Mouse (Mus musculus): ENCODE data around the gene Crybb3.

The Crybb3 gene

GRCm38 (mm10) chr5:113081439-113081838 is at the start of gene Crybb3:
TSS of gene Crybb3 (minus strand) at chr5:113081584.
- DNase-seq: peak; percentile 94 to 96

DNA sequence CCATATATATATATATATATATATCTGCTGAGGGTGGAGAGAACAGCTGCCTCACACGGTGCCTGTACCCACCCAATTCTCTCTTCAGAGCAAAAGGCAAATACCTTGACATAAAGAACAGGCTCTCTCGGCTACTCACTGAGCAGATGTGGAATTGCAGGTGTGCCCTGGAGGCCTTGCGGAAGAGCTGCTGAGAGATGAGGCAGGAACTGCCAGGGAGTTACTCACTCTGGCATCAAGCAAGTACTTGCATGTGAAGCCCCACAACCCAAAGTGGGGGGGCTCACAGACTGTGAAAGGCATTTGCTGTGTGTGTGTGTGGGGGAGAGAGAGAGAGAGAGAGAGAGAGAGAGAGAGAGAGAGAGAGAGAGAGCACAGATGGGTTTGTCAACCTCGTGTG is 47.0 kb upstream of the Crybb3 start:
- DNase-seq: no peak

DNA sequence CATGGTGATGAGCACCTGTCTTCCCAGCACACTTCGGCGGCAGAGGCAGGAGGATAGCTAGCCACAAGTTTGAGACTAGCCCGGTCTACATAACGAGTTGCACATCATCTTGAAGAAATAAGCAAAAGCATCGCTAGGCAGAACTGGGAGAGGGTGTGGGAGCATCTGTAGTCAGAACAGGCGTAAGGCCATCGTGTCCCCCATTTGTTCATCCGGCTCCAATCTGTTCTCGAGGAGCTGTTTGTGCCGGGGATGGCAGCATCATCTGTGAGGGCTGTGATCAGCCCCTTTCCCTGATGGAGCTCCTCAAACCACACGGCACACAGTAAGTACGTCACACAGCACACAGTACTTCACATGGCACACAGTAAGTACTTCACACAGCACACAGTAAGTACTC is 45.1 kb upstream of the Crybb3 start:
- no peak for DNase-seq

DNA sequence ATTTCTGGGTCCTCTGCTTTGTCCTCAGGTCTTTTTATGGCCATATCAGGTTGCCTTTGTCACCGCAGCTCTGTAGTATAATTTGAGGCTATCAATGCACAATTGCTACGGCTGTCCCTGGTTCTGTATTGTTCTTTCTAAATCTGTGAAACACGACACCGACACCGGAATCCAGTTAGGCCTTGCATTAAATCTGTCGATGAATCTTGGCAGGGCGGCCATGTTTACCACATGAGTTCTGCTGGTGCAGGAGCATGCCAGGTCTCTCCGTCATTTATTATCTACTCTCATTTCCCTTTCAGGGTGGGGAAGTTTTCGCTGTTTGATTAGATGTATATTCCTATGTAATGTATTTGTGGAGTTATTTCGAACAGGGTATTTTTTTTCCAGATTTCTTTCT is 42.3 kb upstream of the Crybb3 start:
- DNase-seq: no peak

DNA sequence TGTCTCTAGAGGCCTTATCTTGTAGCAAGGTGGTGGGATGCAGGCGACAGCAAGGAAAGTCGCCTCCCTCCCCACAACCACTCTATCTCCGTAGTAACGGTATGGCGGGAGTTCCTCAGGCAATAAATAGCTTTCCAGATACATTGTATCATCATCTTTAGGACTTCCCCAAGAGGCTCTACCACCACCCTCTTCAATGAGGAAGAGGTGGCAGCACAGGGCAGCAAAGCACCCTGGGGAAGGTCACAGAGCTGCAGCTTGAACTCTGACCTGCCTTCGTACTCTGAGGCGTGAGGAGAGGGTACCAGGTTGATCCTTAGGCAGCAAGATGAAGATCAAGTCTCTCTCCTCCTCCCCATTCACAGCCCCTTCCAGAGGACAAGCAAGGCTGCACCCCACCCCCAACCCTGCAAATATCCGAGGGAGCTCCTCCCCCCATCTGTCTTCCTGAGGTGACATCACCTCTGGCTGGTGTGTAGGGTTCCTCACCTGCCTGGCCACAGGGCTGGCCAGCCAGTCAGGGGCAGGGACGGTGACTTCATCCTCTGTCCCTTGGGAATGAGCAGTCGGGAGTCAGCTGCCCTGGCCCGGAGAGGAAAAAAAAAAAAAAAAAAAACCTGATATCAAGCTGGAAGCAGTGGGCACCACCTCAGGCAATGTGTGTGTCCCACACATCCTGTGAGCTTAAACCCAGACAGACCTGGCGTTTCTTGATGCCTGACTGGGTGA is 41.1 kb upstream of the Crybb3 start:
- peak in 1 of 2 experiments; percentile 40 for DNase-seq

- no peak for DNase-seq
Observed at GRCm38 (mm10) chr5:113121591-113121875, 40.1 kb upstream of the Crybb3 start.

GRCm38 (mm10) chr5:113120741-113121590 is 39.6 kb upstream of the Crybb3 start:
- DNase-seq: no peak

DNA sequence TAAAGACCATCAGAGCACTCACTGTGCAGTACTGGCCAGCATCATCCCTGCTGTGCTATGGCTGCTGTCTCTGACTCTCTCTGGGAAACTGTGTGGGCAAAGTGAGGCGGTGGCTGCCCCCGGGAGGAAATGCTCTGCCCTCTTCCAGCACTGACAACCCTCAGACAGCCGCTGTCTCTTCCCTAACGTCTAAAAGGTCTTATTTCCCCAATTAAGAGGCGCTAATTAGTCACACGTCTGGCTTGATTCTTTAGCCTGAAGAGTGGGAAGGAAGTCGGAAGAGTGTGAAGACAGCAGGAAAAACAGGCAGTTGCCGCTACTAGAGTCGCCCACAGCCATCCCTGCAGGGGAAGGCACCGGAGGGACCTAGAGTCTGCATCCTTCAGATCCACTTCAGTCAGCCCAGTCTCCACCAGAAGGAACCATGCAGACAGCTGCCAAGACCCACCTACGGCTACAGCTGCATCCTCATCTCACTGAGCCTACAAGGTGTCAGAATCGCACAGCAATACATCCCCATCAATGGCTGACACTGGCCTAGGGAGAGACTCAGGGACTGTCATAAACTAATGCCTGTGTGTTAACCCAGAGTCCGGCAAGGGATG is 38.6 kb upstream of the Crybb3 start:
- no peak for DNase-seq

DNA sequence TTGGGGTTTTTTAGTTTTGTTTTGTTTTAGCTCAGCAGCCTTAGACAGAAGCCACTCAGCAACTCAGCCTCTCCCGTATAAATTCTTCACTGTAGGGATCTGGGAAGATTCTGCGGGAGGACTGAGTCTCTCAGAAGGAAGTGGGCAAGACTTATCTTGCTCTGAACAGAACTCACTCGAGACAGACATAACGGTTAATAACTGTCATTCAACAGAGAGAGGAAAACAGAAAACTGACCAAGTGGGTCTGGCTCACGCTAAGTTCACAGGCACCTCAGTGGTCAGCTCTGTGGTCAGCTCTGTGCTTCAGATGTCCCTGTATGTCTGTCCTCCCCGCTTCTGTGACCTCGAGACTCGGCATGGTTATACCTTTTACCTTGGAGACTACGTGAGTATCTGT is 37.9 kb upstream of the Crybb3 start:
- DNase-seq: no peak

GRCm38 (mm10) chr5:113118695-113119094 is 37.3 kb upstream of the Crybb3 start:
- DNase-seq: no peak

- no peak for DNase-seq
Observed at GRCm38 (mm10) chr5:113117361-113117760, 36.0 kb upstream of the Crybb3 start.

DNA sequence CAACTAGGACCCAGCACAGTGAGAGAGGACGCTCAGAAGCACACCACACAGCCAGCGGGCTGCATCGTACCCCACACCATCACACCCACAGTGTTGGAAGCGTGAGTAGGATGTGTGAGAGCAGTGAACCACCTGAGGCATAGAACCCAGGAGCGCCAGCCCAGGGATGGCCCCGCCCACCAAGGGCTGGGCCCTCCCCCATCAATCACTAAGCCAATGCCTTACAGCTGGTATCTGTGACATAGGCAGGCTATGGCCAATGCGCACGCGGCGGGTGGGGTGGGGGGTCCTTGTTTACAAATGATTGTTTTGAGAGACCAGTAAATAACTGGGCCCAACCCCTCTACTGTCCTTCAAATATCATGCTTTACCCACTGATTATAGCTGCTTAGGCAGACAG is 34.5 kb upstream of the Crybb3 start:
- DNase-seq: no peak

DNA sequence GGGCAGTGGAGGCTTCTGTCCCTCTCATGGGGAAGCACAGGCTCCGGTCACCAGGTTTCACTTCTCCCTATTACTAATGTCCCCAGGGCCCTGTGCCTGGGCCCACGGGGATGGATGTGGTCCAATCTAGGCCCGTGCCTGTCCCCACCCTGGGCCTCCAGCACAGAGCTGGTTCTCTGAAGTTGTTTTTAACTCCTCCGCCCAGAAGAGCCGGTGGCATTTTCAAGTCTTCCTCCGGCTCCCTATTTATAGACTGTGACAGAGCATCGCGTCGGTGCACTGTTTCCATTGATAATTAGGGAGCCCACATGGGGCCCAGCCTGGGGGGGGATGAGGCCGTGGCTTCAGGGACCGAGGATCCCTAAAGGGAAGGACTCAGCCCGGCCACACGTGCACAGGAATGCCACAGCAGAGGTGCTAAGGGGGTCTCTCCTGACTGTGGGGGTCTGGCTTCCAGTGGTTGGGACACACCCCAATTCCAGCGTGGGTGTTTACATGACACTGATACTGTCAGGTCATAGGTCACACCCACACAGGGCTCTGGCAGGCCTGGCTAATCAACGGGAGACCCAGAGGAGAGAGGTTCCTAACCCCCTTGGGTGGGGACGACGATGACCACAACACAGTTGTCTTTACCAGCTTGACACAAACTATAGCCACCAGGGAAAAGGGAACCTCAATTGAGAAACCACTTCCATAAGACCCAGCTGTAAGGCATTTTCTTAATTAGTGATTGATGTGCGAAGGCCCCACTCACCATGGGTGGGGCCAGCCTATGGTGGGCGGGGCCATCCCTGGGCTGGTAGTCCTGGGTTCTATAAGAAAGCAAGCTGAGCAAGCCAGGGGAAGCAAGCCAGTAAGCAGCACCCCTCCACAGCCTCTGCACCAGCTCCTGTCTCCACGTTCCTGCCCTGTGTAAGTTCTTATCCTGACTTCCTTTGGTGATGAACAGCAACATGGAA is 33.2 kb upstream of the Crybb3 start:
- no peak for DNase-seq

- no peak for DNase-seq
Observed at GRCm38 (mm10) chr5:113113120-113113519, 31.7 kb upstream of the Crybb3 start.

- DNase-seq: no peak
Observed at GRCm38 (mm10) chr5:113111336-113111735, 30.0 kb upstream of the Crybb3 start.

- DNase-seq: no peak
Observed at GRCm38 (mm10) chr5:113110929-113111328, 29.5 kb upstream of the Crybb3 start.

- DNase-seq: peak in 1 of 2 experiments; percentile 57
Observed at GRCm38 (mm10) chr5:113109651-113110050, 28.3 kb upstream of the Crybb3 start.

DNA sequence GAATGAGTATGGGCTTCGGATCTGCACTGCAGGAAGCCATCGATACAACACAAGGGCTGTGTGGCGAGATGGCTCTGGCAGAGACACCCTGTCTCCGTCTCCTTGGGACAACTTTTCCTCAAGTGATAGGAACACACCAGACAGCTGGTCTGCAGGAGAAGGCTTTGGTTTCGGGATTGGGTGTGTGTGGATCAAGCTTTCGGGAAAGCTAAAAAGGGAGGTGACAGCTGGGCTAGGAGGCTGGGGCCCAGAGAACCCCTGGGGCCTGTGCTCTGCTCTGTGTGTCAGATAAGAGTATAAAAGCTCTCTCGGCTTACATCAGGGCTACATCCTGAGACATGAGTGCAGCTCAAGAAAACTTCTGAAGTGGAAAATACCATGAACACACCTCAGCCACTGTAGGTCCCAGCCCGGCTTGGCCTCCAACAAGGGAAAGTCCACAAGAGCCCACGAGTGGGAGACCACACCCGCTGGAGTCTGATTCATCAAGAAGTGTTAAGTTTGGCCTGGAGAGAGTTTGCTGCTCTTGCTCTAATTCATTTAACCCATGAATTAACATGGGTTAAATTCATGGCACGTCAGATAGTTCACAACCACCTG is 26.9 kb upstream of the Crybb3 start:
- DNase-seq: no peak

DNA sequence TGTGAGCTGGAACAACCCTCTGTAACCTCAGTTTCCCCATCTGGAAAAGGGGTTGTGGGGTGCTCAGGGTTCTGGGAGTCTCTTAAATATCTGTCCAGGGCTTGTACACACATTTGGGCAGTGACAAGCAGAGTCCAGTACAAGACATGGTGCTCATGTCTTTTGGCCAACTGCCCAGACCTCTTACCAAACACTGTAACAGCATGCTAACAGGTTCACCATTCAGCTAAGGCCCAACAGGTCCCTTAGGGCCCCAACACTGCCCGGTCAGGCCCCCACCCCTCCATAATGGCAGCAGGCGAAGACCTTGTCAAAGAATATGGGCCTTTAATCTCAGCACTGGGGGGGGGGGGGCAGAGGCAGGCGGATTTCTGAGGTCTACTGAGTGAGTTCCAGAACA is 26.3 kb upstream of the Crybb3 start:
- peak in 1 of 2 experiments; percentile 38 for DNase-seq

- no peak for DNase-seq
Observed at GRCm38 (mm10) chr5:113106594-113106993, 25.2 kb upstream of the Crybb3 start.

DNA sequence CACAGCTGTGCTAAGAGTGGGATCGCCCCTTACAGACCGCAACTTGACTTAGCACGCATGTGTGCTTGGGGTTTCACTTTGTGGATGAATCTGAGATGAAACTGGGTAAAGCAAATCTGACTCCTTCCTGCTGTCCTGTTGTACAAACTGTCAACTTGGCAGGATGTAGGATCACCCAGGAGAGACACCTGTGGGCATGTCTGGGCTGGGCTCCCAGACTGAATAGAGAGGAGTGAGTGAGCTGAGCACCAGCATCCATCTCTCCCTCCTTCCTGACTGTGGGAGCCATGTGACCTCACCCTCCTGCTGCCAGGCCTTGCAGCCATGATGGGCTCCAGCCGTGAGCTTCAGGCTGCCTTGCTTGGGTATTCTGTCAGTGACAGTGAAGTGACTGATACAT is 24.1 kb upstream of the Crybb3 start:
- DNase-seq: peak; percentile 74 to 75

DNA sequence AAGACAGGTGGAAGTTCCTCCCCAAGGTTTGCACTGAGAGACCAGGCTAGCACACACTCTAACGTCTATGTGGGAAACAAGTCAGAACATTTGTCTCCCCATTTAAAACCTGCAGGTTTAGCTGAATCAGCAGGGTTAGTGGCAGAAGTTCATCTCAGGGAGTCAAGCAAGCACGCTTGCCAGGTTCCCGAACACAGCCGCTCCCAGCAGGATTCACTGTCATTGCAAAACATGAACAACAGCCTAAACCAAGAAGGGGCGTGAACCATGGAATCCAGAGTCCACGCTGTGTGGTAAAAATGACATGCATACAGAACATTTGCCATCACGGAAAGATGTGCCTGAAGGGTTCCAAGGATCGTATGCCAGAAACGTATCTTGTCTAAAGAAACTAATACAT is 23.7 kb upstream of the Crybb3 start:
- peak in 1 of 2 experiments; percentile 34 for DNase-seq

All from cerebellum, postnatal 10 days (tissue).